Comparison of ENCODE assay signal across 14 mouse cellular contexts in the genomic region with DNA sequence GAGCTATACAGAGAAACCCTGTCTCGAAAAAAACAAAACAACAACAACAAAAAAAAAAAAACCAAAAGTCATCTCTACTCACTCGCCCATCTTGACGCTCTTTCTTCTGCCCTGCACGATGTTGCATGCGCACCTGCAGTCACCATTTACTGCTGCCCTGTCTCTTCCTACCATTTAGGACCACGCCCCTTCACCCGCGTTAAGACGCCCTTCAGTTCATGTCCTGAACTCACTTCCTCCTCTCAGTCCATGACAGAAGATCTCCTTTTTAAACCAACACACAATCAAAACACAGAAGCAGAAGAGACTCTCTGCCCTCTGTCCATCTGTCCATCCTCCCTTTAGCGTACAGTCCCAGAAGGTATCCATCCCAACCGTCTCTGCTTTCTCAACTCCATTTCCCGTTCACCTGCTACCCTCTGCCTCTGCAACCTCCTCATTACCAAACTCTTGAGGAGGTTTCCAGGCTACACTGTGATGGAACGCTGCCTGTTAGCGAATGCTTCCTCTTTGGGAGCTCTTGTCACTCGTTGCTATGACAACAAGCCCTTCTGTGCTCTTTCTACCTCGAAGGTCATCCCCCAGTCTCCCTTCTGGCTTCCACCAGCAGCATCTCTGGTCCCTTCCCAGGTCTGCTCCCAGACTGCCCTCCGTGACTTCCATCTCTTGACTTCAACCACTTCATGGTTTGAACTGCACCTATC. TPM values are rescaled to one million over a fixed set of nuclear protein-coding genes. Genes with fewer than 3 reads are reported as not detected.
DNase-seq lines count a peak whose midpoint lies in the region; ATAC-seq and TF ChIP-seq lines count a peak whose summit lies in the region.
"Had no signal": no experiment of that assay in that cellular context is flagged by ENCODE, and none has a peak within 500 bp of the region (broad histone marks: within the 10 kb centered on the region; RNA-seq: fewer than 3 reads in every experiment).

No protein-coding gene starts in this region.

- no peak overlapping the region for H3K27ac ChIP-seq in neural tube, embryonic 15.5 days (replicated peaks)
- H3K27ac ChIP-seq: heart, embryonic 13.5 days; hindbrain, embryonic 12.5 days; kidney, postnatal 0 days; left cerebral cortex, adult 2 months; limb, embryonic 15.5 days had no signal

- H3K9ac ChIP-seq in neural tube, embryonic 15.5 days (replicated peaks), result 0 out of 2 replicates have a peak overlapping the region, but pooled peaks have one; percentile 11
- H3K9ac ChIP-seq: heart, embryonic 13.5 days; hindbrain, embryonic 12.5 days; limb, embryonic 15.5 days; liver, postnatal 0 days had no signal

- no peak for TF ChIP-seq CTCF in brain, embryonic 14.5 days (IDR thresholded peaks at IDR 0.05; ENCODE audit: borderline replicate concordance, extremely low read depth, insufficient read depth, insufficient read length)
- TF ChIP-seq CTCF in lung, adult 2 months (IDR thresholded peaks at IDR 0.05; ENCODE audit: insufficient read depth, low read length), result no peak

- no peak for TF ChIP-seq POLR2A in brain, embryonic 14.5 days (IDR thresholded peaks at IDR 0.05; ENCODE audit: borderline replicate concordance, extremely low read depth, insufficient read depth, insufficient read length, poor library complexity, severe bottlenecking)
- no peak for TF ChIP-seq POLR2A in lung, adult 2 months (IDR thresholded peaks at IDR 0.05; ENCODE audit: borderline replicate concordance, extremely low read depth, low read depth, low read length)

- H3K27me3 ChIP-seq in neural tube, embryonic 15.5 days (replicated peaks), result no peaks in the 10 kb centered on the region
- H3K27me3 ChIP-seq: hindbrain, embryonic 12.5 days; limb, embryonic 15.5 days had no signal

- no peaks in the 10 kb centered on the region for H3K36me3 ChIP-seq in neural tube, embryonic 15.5 days
- H3K36me3 ChIP-seq: heart, embryonic 13.5 days; hindbrain, embryonic 12.5 days; limb, embryonic 15.5 days had no signal

- ATAC-seq in neural tube, embryonic 15.5 days (ENCODE audit: low FRiP score), result no peak

- H3K4me1 ChIP-seq in neural tube, embryonic 15.5 days, result peaks cover 13% of the 10 kb centered on the region
- peaks cover 4% of the 10 kb centered on the region; the same call in 1 of the 2 replicates for H3K4me1 ChIP-seq in lung, adult 2 months (ENCODE audit: control insufficient read depth, insufficient read depth, low read length)
- H3K4me1 ChIP-seq: hindbrain, embryonic 12.5 days had no signal

- WGBS in neural tube, embryonic 15.5 days, result 62% methylated on average over 17 of the region's 17 CpGs
- 59% methylated on average over 17 of the region's 17 CpGs for WGBS in lung, adult 2 months

- peak; percentile 20 for DNase-seq in embryo, embryonic 10.5 days (ENCODE audit: low spot score)
- DNase-seq in embryo, embryonic 9.5 days (ENCODE audit: extremely low spot score), result no peak
- DNase-seq in neural tube, embryonic 10.5 days (ENCODE audit: extremely low spot score, low spot score), result no peak
- DNase-seq in brain, embryonic 14.5 days (ENCODE audit: low read depth), result peak; percentile 27
- DNase-seq in naive thymus-derived CD4-positive, alpha-beta T cell, adult 2 months (ENCODE audit: low read depth), result peak; percentile 42
- no peak for DNase-seq in lung, adult 2 months
- no peak for DNase-seq in lung, postnatal 25 days (ENCODE audit: low spot score)

- H3K4me3 ChIP-seq in neural tube, embryonic 15.5 days (replicated peaks), result no peak overlapping the region
- no peak overlapping the region for H3K4me3 ChIP-seq in lung, adult 2 months (replicated peaks; ENCODE audit: extremely low read depth, low read depth, low read length)
- H3K4me3 ChIP-seq: heart, embryonic 13.5 days; hindbrain, embryonic 12.5 days; left cerebral cortex, adult 2 months; limb, embryonic 15.5 days had no signal

- no peaks in the 10 kb centered on the region for H3K9me3 ChIP-seq in neural tube, embryonic 15.5 days (replicated peaks)
- H3K9me3 ChIP-seq: heart, embryonic 13.5 days; hindbrain, embryonic 12.5 days; limb, embryonic 15.5 days had no signal

- H3K4me2 ChIP-seq in neural tube, embryonic 15.5 days, result no peak overlapping the region
- H3K4me2 ChIP-seq: heart, embryonic 13.5 days; hindbrain, embryonic 12.5 days; limb, embryonic 15.5 days had no signal

RNA-seq across cellular contexts. Expression of a gene that starts 25.8 kb away (rescaled TPM):
- 181 and 190 TPM in 2 replicates for polyA plus RNA-seq in neural tube, embryonic 15.5 days (2015; fragmentation: Nextera tagmentation; extraction: Ambion mirVana)
- polyA plus RNA-seq in brain, embryonic 14.5 days (2012; rRNA removed), result 112 and 132 TPM in 2 replicates
- 11.7 and 26.5 TPM in 2 replicates for polyA plus RNA-seq in lung, adult 2 months (2012; rRNA removed)

Comparison
In these comparisons a context has a peak if more than half of its experiments do, and no peak if none do; other contexts are left out.
1. DNase-seq: peak in embryo, embryonic 10.5 days (single experiment), brain, embryonic 14.5 days (single experiment) and naive thymus-derived CD4-positive, alpha-beta T cell, adult 2 months (single experiment); none in embryo, embryonic 9.5 days (single experiment), neural tube, embryonic 10.5 days (single experiment), lung, adult 2 months (single experiment) and lung, postnatal 25 days (single experiment).